Mouse (Mus musculus): ENCODE measurements around the gene Anxa11. TPM values are rescaled to one million over a fixed set of nuclear protein-coding genes. Genes with fewer than 3 reads are reported as not detected.
A peak's percentile ranks its signal among the peaks of the same experiment; 100 is the strongest.
"Not testable (repeated sequence)": the region's sequence is repeated elsewhere in the genome, so short reads cannot be mapped to it uniquely, and the experiment has no call there.

Gene Anxa11
- polyA plus RNA-seq, 1 experiment from 2014 or later, result 2.4 TPM

- H3K4me2 ChIP-seq (ENCODE audit: low read length); ATAC-seq (ENCODE audit: low FRiP score, low TSS enrichment); H3K9ac ChIP-seq (replicated peaks; ENCODE audit: low read length); H3K4me3 ChIP-seq (replicated peaks; ENCODE audit: low read depth, low read length); H3K27ac ChIP-seq (replicated peaks; ENCODE audit: low read depth, low read length); H3K27me3 ChIP-seq (ENCODE audit: control insufficient read depth, insufficient read depth, low read length); H3K4me1 ChIP-seq (ENCODE audit: control insufficient read depth, insufficient read depth, low read length); DNase-seq; H3K9me3 ChIP-seq (ENCODE audit: control insufficient read depth, low read length); H3K36me3 ChIP-seq (ENCODE audit: control insufficient read depth, insufficient read depth, low read length): not testable (repeated sequence)
- no CpG with 5 or more reads among the region's 10 CpGs for WGBS
These were observed 61.0 kb downstream of the Anxa11 start, which contains the start of gene Plac9a for GRCm38 (mm10) chr14:25903000-25903399. Gene Plac9a, minus strand, starts transcription at chr14:25903100.

GRCm38 (mm10) chr14:25905243-25905642 is 63.3 kb downstream of the Anxa11 start:
- not testable (repeated sequence) for ATAC-seq (ENCODE audit: low FRiP score, low TSS enrichment)
- WGBS, result 43% methylated on average over 1 of the region's 5 CpGs

GRCm38 (mm10) chr14:25907272-25907671 is 65.3 kb downstream of the Anxa11 start:
- not testable (repeated sequence) for H3K36me3 ChIP-seq (ENCODE audit: control insufficient read depth, insufficient read depth, low read length); DNase-seq; ATAC-seq (ENCODE audit: low FRiP score, low TSS enrichment); H3K27me3 ChIP-seq (ENCODE audit: control insufficient read depth, insufficient read depth, low read length); H3K9ac ChIP-seq (replicated peaks; ENCODE audit: low read length); H3K4me1 ChIP-seq (ENCODE audit: control insufficient read depth, insufficient read depth, low read length); H3K9me3 ChIP-seq (ENCODE audit: control insufficient read depth, low read length); H3K4me2 ChIP-seq (ENCODE audit: low read length); H3K27ac ChIP-seq (replicated peaks; ENCODE audit: low read depth, low read length); H3K4me3 ChIP-seq (replicated peaks; ENCODE audit: low read depth, low read length)
- no CpG with 5 or more reads among the region's 9 CpGs for WGBS

More at GRCm38 (mm10) chr14:25905243-25905642, 63.3 kb downstream of the Anxa11 start:
- not testable (repeated sequence) for DNase-seq; H3K4me3 ChIP-seq (replicated peaks; ENCODE audit: low read depth, low read length); H3K27me3 ChIP-seq (ENCODE audit: control insufficient read depth, insufficient read depth, low read length); H3K9ac ChIP-seq (replicated peaks; ENCODE audit: low read length); H3K9me3 ChIP-seq (ENCODE audit: control insufficient read depth, low read length); H3K4me2 ChIP-seq (ENCODE audit: low read length); H3K27ac ChIP-seq (replicated peaks; ENCODE audit: low read depth, low read length); H3K4me1 ChIP-seq (ENCODE audit: control insufficient read depth, insufficient read depth, low read length); H3K36me3 ChIP-seq (ENCODE audit: control insufficient read depth, insufficient read depth, low read length)

GRCm38 (mm10) chr14:25908976-25909375 is 67.0 kb downstream of the Anxa11 start:
- H3K9me3 ChIP-seq (ENCODE audit: control insufficient read depth, low read length); H3K4me1 ChIP-seq (ENCODE audit: control insufficient read depth, insufficient read depth, low read length); H3K27ac ChIP-seq (replicated peaks; ENCODE audit: low read depth, low read length); H3K4me2 ChIP-seq (ENCODE audit: low read length); H3K4me3 ChIP-seq (replicated peaks; ENCODE audit: low read depth, low read length); H3K27me3 ChIP-seq (ENCODE audit: control insufficient read depth, insufficient read depth, low read length); H3K36me3 ChIP-seq (ENCODE audit: control insufficient read depth, insufficient read depth, low read length); H3K9ac ChIP-seq (replicated peaks; ENCODE audit: low read length); ATAC-seq (ENCODE audit: low FRiP score, low TSS enrichment); DNase-seq: not testable (repeated sequence)
- no CpG with 5 or more reads among the region's 8 CpGs for WGBS

DNA sequence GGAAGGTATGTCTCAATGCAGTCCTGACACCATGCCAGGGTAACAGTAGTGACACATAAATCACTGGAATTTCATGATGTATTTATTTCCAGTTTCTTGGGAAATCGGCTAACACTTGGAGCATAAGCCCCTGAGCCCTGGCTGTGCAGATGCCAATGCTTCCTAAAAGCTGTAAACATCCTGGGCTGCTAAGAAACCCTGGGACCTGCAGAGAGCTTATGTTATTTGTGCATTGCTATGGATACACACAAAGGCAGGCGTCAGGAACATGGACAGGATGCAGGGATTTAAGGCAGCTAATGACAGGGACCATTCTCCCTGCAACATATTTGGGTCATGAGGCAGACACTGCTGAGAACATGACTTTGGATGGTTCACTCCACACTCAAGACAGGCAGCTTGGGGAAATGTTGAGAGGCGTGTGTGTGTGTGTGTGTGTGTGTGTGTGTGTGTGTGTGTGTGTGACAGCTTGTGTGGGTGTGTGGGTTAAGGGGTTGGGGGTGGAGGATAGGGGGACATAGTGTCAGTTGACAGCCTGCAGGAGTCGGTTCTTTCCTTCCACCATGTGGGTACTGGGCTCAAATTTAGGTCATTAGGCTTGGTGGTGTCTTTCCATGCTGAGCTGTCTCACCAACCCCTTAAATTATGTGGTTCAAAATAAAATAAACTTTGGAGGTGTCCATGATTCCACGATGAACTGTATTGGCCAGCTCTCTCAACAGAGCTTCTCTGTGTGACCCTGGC is 76.6 kb downstream of the Anxa11 start:
- WGBS, result no CpG with 5 or more reads among the region's 5 CpGs
- not testable (repeated sequence) for H3K36me3 ChIP-seq (ENCODE audit: control insufficient read depth, insufficient read depth, low read length); DNase-seq; H3K9ac ChIP-seq (replicated peaks; ENCODE audit: low read length); H3K9me3 ChIP-seq (ENCODE audit: control insufficient read depth, low read length); H3K27me3 ChIP-seq (ENCODE audit: control insufficient read depth, insufficient read depth, low read length); H3K4me1 ChIP-seq (ENCODE audit: control insufficient read depth, insufficient read depth, low read length); H3K27ac ChIP-seq (replicated peaks; ENCODE audit: low read depth, low read length); ATAC-seq (ENCODE audit: low FRiP score, low TSS enrichment); H3K4me2 ChIP-seq (ENCODE audit: low read length); H3K4me3 ChIP-seq (replicated peaks; ENCODE audit: low read depth, low read length)

DNA sequence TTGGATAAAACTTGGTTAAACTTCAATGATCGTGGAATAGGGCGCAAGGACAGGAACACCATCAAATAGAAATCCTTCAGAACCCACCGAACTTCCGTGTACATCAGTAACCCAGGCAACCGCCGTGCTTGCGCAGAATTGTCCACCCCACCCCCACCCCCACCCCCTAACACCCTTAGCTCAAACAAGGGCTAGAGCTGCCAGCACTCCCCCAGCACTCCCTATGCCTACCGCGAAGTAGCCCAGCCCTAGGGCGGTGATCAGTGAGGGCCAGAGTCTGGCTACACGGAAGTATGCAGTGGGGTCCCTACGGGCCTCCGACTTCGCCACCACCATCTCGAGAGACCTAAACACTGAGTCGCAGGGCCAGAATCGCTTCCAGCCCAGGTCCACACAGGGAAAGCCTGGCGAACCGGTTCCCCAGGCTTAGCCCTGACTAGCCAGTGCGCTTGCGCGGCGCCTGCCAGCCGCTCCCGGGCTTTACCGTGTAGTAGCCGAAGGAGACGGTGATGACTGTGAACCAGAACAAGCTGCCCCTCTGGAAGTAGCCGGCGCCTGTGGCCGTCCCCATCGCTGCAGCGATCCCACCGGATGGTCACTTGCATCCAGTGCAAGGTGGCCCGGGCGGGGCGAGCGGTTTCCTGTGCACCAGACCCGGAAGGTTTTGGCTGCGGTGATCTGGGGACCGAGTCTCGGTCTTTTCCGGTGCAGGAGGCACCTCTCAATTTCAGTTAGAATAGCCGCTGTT is 85.0 kb downstream of the Anxa11 start:
- H3K36me3 ChIP-seq (ENCODE audit: control insufficient read depth, insufficient read depth, low read length); H3K27me3 ChIP-seq (ENCODE audit: control insufficient read depth, insufficient read depth, low read length); H3K4me2 ChIP-seq (ENCODE audit: low read length); H3K27ac ChIP-seq (replicated peaks; ENCODE audit: low read depth, low read length); DNase-seq; H3K4me3 ChIP-seq (replicated peaks; ENCODE audit: low read depth, low read length); H3K4me1 ChIP-seq (ENCODE audit: control insufficient read depth, insufficient read depth, low read length); H3K9me3 ChIP-seq (ENCODE audit: control insufficient read depth, low read length); H3K9ac ChIP-seq (replicated peaks; ENCODE audit: low read length): not testable (repeated sequence)
- peak; percentile 87 for ATAC-seq (ENCODE audit: low FRiP score, low TSS enrichment)
- WGBS, result no CpG with 5 or more reads among the region's 44 CpGs

DNA sequence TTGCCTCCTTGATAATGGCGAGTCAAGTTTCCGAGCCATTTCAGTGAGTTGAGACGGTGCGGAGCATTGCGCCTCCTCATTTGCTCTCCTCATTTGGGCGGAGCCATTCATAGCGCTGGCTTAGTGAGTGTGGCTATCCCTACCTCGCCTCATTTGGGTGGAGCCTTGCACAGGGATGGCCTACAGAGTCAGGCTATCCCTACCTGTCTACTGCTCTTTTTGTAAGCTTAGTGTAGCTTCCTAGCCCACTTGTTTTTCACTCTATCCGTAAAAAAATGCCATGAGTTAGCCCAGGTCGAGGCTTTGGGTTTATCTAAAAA is 85.6 kb downstream of the Anxa11 start, which contains the start of gene Tmem254a:
TSS of gene Tmem254a (minus strand) at position 111 of the 320 bp plus-strand sequence.
- not testable (repeated sequence) for H3K4me3 ChIP-seq (replicated peaks; ENCODE audit: low read depth, low read length); H3K27me3 ChIP-seq (ENCODE audit: control insufficient read depth, insufficient read depth, low read length); H3K9ac ChIP-seq (replicated peaks; ENCODE audit: low read length); DNase-seq; H3K27ac ChIP-seq (replicated peaks; ENCODE audit: low read depth, low read length); H3K4me2 ChIP-seq (ENCODE audit: low read length); H3K9me3 ChIP-seq (ENCODE audit: control insufficient read depth, low read length); H3K36me3 ChIP-seq (ENCODE audit: control insufficient read depth, insufficient read depth, low read length); H3K4me1 ChIP-seq (ENCODE audit: control insufficient read depth, insufficient read depth, low read length)
- whole genome bisulfite sequencing, result no CpG with 5 or more reads among the region's 10 CpGs
- peak; percentile 43; the same call in 1 of the 2 replicates for ATAC-seq (ENCODE audit: low FRiP score, low TSS enrichment)
